In the genomic region with DNA sequence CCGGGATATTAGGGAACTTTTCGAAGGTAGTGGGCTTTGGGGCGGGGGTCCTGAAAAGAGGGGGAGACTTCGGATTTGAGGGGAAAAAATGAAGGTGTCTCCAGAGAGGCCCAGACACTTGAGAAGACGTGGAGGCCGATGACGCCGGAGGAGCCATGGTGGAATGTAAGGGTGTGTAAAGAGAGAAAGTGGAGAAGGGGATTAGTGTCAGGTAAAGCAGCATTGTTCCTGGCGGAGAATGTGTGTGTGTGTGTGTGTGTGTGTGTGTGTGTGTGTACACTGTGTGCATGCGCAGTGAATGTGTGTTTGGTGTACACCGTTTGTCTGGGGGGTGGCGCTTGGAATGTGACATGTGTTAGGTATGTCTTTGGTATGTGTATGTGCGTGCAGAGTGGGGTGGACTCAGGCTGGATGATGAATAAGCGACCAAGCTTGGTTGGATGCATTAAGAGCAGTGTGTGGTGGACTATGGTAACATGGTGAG, we compare ENCODE assay signal across 8 mouse cellular contexts. TPM values are rescaled to one million over a fixed set of nuclear protein-coding genes. Genes with fewer than 3 reads are reported as not detected.
A peak's percentile ranks its signal among the peaks of the same experiment; 100 is the strongest.
DNase-seq lines count a peak whose midpoint lies in the region; TF ChIP-seq lines count a peak whose summit lies in the region.

No protein-coding gene starts in this region.

- H3K4me3 ChIP-seq in E14TG2a.4 (replicated peaks; ENCODE audit: low read length), result peak overlapping the region; percentile 86
- H3K4me3 ChIP-seq in heart, embryonic 10.5 days, result peak overlapping the region; percentile 76

- H3K4me1 ChIP-seq in E14TG2a.4 (replicated peaks; ENCODE audit: low read depth, low read length), result peaks cover 26% of the 10 kb centered on the region
- no peaks in the 10 kb centered on the region for H3K4me1 ChIP-seq in heart, embryonic 10.5 days

- no peak for TF ChIP-seq CTCF in E14TG2a.4 (conservative IDR thresholded peaks at IDR 0.05; ENCODE audit: low read length)

- no peaks in the 10 kb centered on the region for H3K27me3 ChIP-seq in E14TG2a.4 (ENCODE audit: insufficient read depth, low read length)
- H3K27me3 ChIP-seq in heart, embryonic 10.5 days (ENCODE audit: insufficient read depth, poor library complexity, severe bottlenecking), result no peaks in the 10 kb centered on the region

- H3K9me3 ChIP-seq in E14TG2a.4 (ENCODE audit: low read length), result no peaks in the 10 kb centered on the region
- H3K9me3 ChIP-seq in heart, embryonic 10.5 days, result no peaks in the 10 kb centered on the region

- peak overlapping the region; percentile 92 for H3K27ac ChIP-seq in heart, embryonic 10.5 days

- peak; percentile 31 to 53 for DNase-seq in adrenal gland, adult (ENCODE audit: inconsistent age in 2 of 2, low spot score in 1 of 2)
- DNase-seq in adrenal gland, postnatal 4 days (ENCODE audit: low spot score in 2 of 2), result no peak
- DNase-seq in cerebellum, adult 9-11 months, result peak; percentile 46
- DNase-seq in heart, embryonic 10.5 days (ENCODE audit: low spot score), result peak; percentile 75
- DNase-seq in kidney, postnatal 10 days, result peak; percentile 26
- peak; percentile 21 for DNase-seq in lung, postnatal 10 days
- peak; percentile 6 to 14 for DNase-seq in right cerebral cortex, postnatal 36 days (ENCODE audit: low spot score in 2 of 2)

- H3K36me3 ChIP-seq in E14TG2a.4 (ENCODE audit: insufficient read depth, low read length), result peaks cover 36% of the 10 kb centered on the region
- 0 out of 2 replicates have a peak, but pooled peaks cover 12% of the 10 kb centered on the region for H3K36me3 ChIP-seq in heart, embryonic 10.5 days

- 25% methylated on average over 14 of the region's 14 CpGs for WGBS in heart, embryonic 10.5 days

RNA-seq across cellular contexts. Expression of a gene that starts 0.9 kb away (rescaled TPM):
- total RNA-seq in adrenal gland, postnatal 4 days (2021), result 100 to 1,000 TPM; 335 to 360 TPM
- polyA plus RNA-seq in heart, embryonic 10.5 days (2016; fragmentation: Nextera tagmentation; extraction: Ambion mirVana), result 144 and 196 TPM in 2 replicates

RNA-seq across cellular contexts. Expression of a gene that starts 46.3 kb away (rescaled TPM):
- total RNA-seq in adrenal gland, postnatal 4 days (2021), result 10 to 100 TPM in 1 of 2 experiments, 1 to 10 TPM in 1; 9.6 to 10.6 TPM
- polyA plus RNA-seq in heart, embryonic 10.5 days (2016; fragmentation: Nextera tagmentation; extraction: Ambion mirVana), result 0.94 and 2.0 TPM in 2 replicates

Comparison
In these comparisons a context has a peak if more than half of its experiments do, and no peak if none do; other contexts are left out.
1. DNase-seq: peak in adrenal gland, adult (2 of 2), cerebellum, adult 9-11 months (single experiment), heart, embryonic 10.5 days (single experiment), kidney, postnatal 10 days (single experiment), lung, postnatal 10 days (single experiment) and right cerebral cortex, postnatal 36 days (2 of 2); none in adrenal gland, postnatal 4 days (0 of 2).